In the genomic region with DNA sequence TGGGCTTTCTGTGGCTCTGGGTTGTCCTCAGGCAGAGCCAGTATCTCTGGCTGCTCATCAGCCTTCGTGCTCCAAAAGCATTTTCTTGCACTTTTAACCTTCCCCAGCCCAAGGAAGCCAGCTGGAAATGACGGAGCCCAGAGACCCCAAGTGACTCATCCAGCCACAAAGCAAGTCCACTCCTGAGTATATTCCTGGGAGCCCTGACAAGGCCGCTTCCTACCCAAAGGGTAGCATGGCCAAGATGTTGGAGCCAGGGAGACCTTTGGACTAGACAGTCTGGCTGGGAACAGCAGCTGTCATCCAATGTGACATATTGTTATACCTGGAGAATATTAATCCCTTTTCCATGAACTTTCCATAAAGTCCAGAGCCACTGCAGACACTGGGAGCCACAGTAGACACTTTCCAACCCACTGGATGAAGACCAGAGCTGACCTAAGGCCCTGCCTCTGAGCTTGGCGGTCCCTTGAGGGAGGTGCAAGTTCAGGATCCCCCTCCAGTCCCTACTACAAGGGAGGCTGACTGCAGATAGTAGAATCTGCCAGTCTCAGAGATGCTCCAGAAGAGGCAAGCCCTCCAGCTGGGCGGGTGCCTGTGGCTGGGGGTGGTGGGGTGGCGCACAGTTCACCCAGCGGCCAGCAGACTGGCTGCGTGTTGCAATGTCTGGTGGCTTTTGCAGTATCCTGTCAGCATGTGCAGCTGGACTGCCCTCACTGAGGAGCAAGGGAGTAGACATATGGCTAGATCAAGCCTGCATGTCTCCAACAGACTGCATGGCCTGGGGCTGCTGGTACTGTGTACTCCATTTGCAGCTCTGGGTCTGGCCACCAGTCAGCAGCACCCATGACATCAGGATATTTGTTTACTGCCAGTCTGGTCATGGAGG, we compare ENCODE assay signal across 8 mouse cellular contexts. TPM values are rescaled to one million over a fixed set of nuclear protein-coding genes. Genes with fewer than 3 reads are reported as not detected.
A peak's percentile ranks its signal among the peaks of the same experiment; 100 is the strongest.
DNase-seq lines count a peak whose midpoint lies in the region; ATAC-seq and TF ChIP-seq lines count a peak whose summit lies in the region.

No protein-coding gene starts in this region.

- TF ChIP-seq POLR2A in bone marrow, adult 2 months (IDR thresholded peaks at IDR 0.05; ENCODE audit: borderline replicate concordance, control insufficient read depth, low read depth, low read length) = no peak

- no peaks in the 10 kb centered on the region for H3K36me3 ChIP-seq in heart, postnatal 0 days (replicated peaks; ENCODE audit: control insufficient read depth, insufficient read depth, low read length)

- ATAC-seq in heart, postnatal 0 days (ENCODE audit: insufficient read depth, low read depth) = peak; percentile 18; the same call in 1 of the 2 replicates
- peak; percentile 51 for ATAC-seq in megakaryocyte-erythroid progenitor cell, adult 5-6 weeks (replicated peaks; ENCODE audit: low FRiP score, low TSS enrichment, poor library complexity, severe bottlenecking)

- H3K4me2 ChIP-seq in heart, postnatal 0 days (ENCODE audit: low read depth, low read length) = no peak overlapping the region

- H3K4me1 ChIP-seq in bone marrow, adult 2 months (ENCODE audit: control insufficient read depth, insufficient read depth, low read length) = peaks cover 28% of the 10 kb centered on the region; the same call in 1 of the 2 replicates
- H3K4me1 ChIP-seq in heart, postnatal 0 days (ENCODE audit: control insufficient read depth, insufficient read depth) = peaks cover 36% of the 10 kb centered on the region

- no peak for TF ChIP-seq CTCF in bone marrow, adult 2 months (IDR thresholded peaks at IDR 0.05; ENCODE audit: control insufficient read depth, insufficient read depth, low read length)
- no peak for TF ChIP-seq CTCF in heart, postnatal 0 days (IDR thresholded peaks at IDR 0.05; ENCODE audit: low read depth)

- no peaks in the 10 kb centered on the region for H3K9me3 ChIP-seq in heart, postnatal 0 days (replicated peaks; ENCODE audit: control insufficient read depth, low read length)

- TF ChIP-seq EP300 in heart, postnatal 0 days (IDR thresholded peaks at IDR 0.05; ENCODE audit: low read depth) = no peak

- H3K27ac ChIP-seq in bone marrow, adult 2 months (ENCODE audit: control insufficient read depth, insufficient read depth, low read depth, low read length, poor library complexity) = peak overlapping the region; percentile 30; the same call in 1 of the 2 replicates
- H3K27ac ChIP-seq in heart, postnatal 0 days (ENCODE audit: low read depth) = peak overlapping the region; percentile 64

- DNase-seq in kidney, adult 11 months = peak; percentile 79
- DNase-seq in kidney, adult 18-20 months = no peak
- DNase-seq in heart, postnatal 0 days (ENCODE audit: low spot score) = no peak
- DNase-seq in kidney, postnatal 4 days = peak; percentile 51 to 68
- DNase-seq in ovary, postnatal 14 days (ENCODE audit: low spot score) = no peak
- DNase-seq in cerebellum, adult 11-12 months = no peak

- H3K27me3 ChIP-seq in heart, postnatal 0 days (ENCODE audit: control insufficient read depth, insufficient read depth, low read length) = no peaks in the 10 kb centered on the region

- no peak overlapping the region for H3K9ac ChIP-seq in heart, postnatal 0 days (replicated peaks; ENCODE audit: low read depth, low read length)

- H3K4me3 ChIP-seq in bone marrow, adult 2 months (replicated peaks; ENCODE audit: control insufficient read depth, low read depth, low read length) = no peak overlapping the region
- no peak overlapping the region for H3K4me3 ChIP-seq in heart, postnatal 0 days (ENCODE audit: low read depth, low read length)

- 32% methylated on average over 8 of the region's 8 CpGs for WGBS in bone marrow, adult 2 months
- WGBS in heart, postnatal 0 days = 64% methylated on average over 8 of the region's 8 CpGs

RNA-seq across cellular contexts. Expression of a gene that starts 13.6 kb away (rescaled TPM):
- 24.5 and 58.7 TPM in 2 replicates for polyA plus RNA-seq in bone marrow, adult 2 months (2011; ENCODE audit: insufficient read depth, insufficient read length, low replicate concordance, missing spikeins)
- 17.3 and 45.0 TPM in 2 replicates for total RNA-seq in heart, postnatal 0 days (2014; rRNA removed; ENCODE audit: low replicate concordance)
- polyA plus RNA-seq in heart, postnatal 0 days (2015; fragmentation: Nextera tagmentation; extraction: Ambion mirVana) = 39.0 and 46.6 TPM in 2 replicates
- 1.9 and 11.1 TPM in 2 replicates for total RNA-seq in megakaryocyte-erythroid progenitor cell, adult 5-6 weeks (2014; fragmentation: Nextera tagmentation)
- 3.0 and 6.7 TPM in 2 replicates for total RNA-seq in megakaryocyte-erythroid progenitor cell, adult 5-6 weeks (2017)

Comparison
In these comparisons a context has a peak if more than half of its experiments do, and no peak if none do; other contexts are left out.
1. DNase-seq: peak in kidney, adult 11 months (single experiment) and kidney, postnatal 4 days (2 of 2); none in kidney, adult 18-20 months (single experiment), heart, postnatal 0 days (single experiment), ovary, postnatal 14 days (single experiment) and cerebellum, adult 11-12 months (single experiment).